Mouse (Mus musculus) adrenal gland, postnatal 10 days (tissue): Measurements from ENCODE around the gene Gnat1. TPM values are rescaled to one million over a fixed set of nuclear protein-coding genes. Genes with fewer than 3 reads are reported as not detected.

Experiments
- DNase-seq: peaks from one replicate; pipeline ENCODE4 v3.0.0; 2021; ENCODE audit warnings: mixed read lengths
- total RNA-seq, 2 experiments: library from RNA; stranded (reverse); gene quantifications; 2 replicates each; pipeline ENCODE4 v1.2.3; 2021

Gene Gnat1
- total RNA-seq, 2 experiments from 2014 or later = 0.33 to 0.42 TPM

DNA sequence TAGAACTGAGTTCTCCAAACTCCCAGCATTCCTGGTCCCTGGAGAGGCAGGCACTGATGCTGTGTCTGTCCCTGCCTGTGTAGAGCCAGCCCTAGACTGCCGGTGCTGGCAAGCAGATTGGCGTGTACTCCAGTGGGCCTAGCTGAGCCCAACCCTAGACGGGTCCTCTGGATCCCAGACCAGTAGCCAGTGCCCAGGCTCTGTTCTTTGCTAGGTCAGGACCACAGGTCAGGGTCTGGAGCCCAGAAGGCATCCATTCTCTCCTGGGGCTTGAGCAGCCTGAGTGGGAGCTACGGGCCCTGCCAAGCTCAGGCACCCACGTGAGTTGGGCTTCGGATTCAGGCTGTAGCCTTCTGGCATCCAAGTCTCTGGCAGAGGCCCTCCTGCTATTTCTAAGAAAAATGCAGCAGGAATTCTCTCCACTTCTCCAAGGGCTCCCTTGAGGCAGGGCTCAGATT lies 20.6 kb upstream of the Gnat1 start:
- DNase-seq = peak; percentile 57

DNA sequence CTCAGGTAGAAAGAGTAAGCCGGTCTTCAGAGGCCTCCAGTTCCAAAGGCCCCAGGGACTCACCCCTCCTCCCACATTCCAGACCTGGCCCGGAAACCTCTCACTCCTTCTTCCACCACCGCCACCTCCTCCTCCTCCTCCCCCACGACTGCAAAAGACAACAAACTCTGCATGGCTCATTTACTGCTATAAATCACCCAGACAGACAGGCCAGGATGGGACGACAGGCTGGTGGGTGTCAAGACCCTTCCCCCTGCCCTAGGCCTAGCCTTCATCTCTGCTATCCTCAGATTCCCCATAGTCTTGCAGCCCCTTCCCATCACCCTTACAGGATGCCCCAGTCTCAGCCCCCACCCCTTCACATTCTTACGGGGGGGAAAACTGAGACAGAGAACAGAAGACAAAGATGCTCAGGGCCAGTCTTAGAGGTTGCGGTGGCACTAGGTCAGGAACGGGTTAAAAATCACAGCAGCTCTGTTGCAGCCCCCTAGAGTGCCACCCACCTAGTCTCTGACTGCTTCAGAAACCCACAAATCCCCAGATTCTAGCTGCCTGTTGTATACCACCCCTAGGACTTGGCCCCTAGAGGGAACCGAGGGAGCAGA lies 20.0 kb upstream of the Gnat1 start:
- no peak for DNase-seq

GRCm38 (mm10) chr9:107698611-107699190 lies 19.2 kb upstream of the Gnat1 start:
- no peak for DNase-seq

DNA sequence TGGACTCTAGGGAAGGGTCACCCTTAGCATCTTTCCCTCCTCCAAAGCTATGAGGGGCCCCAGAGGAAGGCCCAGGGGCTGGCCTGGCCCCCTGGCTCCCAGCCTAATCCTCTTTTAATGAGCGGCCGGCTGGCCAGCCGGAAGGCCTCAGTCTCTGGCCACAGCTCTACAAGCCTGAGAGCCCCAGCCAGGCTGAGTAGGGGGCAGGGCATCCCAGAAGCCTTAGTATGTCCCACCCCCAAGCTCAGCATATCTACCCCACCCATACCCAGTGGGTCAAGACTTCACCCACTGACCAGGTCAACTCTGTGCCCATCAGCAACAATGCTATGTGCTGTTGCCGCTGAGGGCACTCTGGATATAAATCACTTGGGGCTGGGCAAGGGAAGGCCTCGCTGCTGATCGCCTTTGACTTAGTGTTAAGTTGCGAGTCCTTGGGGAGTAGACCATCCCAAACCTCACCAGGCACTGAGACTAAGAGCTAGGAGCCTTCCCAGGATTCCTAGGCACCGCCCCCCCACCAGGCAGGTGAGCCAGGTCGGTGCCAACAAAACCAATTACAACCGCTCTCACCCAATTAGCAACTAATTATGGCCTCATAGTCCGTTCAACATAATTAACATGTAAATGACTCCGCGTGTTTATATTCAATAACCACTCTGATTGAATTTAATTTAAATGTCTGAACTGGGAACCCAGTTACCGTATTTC lies 18.5 kb upstream of the Gnat1 start:
- DNase-seq = peak; percentile 22

- DNase-seq = peak; percentile 27
Observed at GRCm38 (mm10) chr9:107696845-107697610, 17.5 kb upstream of the Gnat1 start.

GRCm38 (mm10) chr9:107696106-107696479 lies 16.6 kb upstream of the Gnat1 start:
- DNase-seq = no peak

- DNase-seq = peak; percentile 19
Observed at GRCm38 (mm10) chr9:107695441-107696105, 16.1 kb upstream of the Gnat1 start.

DNA sequence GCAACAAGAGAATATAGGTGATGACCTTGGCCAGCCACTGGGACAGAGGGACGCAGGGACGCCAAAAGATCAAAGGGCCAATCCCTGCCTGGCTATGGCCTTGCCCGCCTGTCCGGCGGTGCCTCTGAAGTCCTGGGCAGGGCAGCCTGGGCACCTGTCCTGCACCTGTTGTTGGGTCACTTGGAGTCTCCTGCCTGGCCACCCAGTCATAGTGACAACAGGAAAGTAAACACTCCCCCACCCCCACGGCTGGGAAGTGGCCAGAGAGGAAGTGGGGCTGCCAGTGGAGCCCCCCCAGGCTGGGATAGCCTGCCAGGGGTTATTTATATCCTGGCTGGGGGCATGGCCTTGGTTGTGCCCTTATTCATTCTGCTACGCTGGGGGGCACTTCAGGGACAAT lies 15.1 kb upstream of the Gnat1 start:
- peak; percentile 49 for DNase-seq

DNA sequence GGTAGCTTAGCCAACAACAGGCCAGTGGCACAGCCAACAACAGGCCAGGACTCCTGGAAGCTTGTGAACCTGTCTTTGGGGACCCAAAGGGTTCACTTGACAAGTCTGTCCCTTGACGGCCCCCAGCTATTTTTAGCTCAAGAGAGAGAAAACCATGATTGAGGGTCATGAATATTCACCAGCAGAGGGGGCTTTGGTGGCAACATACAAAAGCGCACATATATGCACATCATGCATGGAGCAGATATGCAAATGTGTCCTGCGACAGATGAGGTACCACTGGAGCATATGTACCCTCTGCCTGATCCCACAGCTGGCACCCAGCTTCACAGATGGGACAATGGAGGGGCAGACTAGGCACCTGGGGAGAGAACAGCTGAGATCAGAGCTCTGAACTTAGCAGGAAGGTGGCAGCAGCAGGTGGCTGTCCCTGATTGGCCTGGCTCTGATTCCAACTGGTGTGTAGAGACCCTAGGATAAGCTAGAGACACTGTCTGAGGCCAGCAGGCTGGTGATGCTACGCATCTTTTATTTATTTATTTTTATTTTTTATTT lies 14.0 kb upstream of the Gnat1 start:
- no peak for DNase-seq

DNA sequence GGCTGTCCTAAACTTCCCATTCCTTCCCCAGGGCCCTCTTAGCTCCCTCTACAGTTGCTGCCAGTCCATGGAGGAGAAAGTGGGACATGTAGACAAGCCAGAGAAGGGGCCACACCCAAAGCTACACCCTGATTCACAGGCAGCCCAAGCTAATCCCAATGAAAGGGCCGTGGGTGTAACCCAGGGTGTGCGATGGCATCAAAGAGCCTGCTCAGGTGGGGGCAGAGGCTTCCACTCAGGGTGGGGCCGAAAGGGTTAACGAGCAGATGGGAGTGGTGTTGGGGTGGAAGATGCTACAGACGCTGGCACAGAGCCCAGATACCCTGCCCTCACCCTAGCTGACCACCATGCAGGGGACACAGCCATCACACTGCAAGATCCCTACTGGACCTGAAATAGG lies 13.3 kb upstream of the Gnat1 start:
- no peak for DNase-seq

DNA sequence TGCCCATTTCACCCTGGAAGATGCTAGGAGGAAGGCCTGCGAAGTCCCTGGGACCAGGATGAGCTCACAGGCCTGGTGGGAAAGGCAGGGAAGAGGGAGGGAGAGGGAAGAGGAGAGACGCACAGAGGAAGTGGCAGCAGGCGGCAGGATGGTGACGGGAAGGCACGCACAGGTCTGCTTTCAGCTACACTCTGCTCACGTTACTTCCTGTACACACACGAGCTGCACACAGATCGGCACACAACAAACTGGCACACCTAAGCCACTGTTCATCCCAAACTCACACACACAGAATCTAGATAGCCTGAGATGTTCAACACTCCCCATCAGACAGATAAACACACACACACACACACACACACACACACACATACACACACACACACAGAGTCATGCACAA lies 10.9 kb upstream of the Gnat1 start:
- DNase-seq = no peak

GRCm38 (mm10) chr9:107688939-107689338 lies 9.4 kb upstream of the Gnat1 start:
- DNase-seq = no peak

DNA sequence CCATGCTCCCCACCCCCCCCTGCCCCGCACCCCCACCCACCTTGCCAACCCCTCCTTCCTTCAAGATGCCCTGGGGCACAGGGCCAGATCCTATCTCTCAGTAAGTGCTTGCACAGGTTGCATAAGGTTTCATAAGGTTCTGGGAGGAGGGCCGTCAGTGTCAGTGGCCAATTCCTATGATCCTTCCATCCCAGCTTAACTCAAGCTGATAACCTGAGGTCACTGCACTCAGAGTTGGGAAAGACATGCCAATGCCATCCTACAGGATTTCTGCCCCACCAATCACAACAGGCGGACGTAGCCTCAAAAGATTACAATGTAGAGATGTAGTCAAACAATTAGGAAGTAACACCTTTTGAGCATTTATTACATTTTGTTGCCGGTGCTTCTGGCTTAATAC lies 8.9 kb upstream of the Gnat1 start:
- DNase-seq = no peak

- peak; percentile 80 for DNase-seq
Observed at GRCm38 (mm10) chr9:107685231-107685981, 5.9 kb upstream of the Gnat1 start.

DNA sequence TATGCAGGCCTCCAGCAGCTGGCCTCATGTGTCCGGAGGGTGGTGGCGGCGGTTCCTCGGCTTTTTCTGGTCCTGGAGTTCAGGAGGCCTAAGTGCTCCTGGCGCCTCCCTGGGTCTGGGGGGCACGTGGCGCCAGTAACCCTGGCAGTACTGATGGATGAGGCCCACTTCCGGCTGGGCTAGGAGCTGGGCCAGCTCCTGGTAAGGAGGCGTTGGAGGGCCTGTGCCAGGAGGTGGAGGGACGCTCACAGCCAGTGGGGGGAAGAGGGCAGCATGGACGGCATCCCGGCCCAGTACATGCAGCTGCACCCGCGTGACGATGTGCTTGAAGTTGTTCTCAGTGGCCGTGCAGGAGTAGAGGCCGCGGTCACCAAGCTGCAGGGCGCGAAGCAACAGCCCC lies 2.9 kb upstream of the Gnat1 start:
- DNase-seq = no peak

- DNase-seq = no peak
Observed at GRCm38 (mm10) chr9:107678861-107679260, 651 bp downstream of the Gnat1 start.

DNA sequence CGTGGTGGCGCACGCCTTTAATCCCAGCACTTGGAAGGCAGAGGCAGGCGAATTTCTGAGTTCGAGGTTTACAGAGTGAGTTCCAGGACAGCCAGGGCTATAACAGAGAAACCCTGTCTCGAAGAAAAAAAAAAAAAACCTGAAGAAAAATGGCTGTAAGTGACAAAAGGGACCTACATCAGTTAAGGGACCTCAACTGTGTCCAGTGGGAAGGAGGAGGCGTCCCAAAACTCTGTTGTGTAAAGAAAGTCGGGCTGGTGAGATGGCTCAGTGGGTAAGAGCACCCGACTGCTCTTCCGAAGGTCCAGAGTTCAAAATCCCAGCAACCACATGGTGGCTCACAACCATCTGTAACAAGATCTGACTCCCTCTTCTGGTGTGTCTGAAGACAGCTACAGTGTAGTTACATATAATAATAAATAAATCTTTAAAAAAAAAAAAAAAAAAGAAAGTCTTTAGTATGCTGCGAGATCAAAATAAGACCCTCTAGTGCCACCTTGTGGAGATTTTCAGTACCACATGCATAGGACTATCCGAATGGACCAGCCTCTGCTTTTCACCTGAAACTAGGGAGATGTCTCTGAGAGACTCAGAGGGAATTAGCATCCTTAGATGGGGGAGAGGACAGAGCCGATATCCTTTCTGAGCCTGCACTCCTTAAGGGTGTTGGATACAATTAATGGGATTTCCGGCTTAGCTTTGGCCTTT lies 1.5 kb downstream of the Gnat1 start:
- peak; percentile 85 for DNase-seq

DNA sequence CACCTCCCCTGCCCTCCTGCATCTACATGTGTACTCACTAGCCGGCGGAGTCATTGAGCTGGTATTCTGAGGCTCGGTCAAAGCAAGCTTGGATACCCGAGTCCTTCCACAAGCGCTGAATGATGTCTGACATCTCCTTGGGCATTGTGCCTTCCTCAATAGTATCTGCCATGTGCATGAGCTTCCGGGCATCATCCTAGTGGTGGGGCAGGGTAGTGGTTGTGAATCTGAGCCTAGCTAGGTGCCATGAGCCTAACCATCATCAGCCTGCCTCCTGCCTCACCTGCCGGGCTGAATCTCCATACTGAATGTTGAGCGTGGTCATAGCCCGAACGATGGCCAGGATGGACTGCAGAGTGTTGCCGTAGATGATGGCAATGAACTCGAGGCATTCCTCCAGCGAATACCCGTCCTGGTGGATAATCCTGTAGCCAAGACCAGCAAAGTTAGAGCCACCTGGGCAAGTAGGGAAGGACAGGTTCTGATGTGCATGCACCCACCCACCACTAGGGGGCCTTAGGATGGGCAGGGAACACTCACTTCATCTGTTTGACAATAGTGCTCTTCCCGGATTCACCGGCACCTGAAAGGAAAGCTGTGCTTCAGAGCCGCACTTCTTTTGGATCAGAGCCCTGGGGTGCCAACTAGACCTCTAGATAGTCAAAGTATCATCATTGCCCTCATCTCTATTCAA lies 2.3 kb downstream of the Gnat1 start:
- DNase-seq = peak; percentile 54

DNA sequence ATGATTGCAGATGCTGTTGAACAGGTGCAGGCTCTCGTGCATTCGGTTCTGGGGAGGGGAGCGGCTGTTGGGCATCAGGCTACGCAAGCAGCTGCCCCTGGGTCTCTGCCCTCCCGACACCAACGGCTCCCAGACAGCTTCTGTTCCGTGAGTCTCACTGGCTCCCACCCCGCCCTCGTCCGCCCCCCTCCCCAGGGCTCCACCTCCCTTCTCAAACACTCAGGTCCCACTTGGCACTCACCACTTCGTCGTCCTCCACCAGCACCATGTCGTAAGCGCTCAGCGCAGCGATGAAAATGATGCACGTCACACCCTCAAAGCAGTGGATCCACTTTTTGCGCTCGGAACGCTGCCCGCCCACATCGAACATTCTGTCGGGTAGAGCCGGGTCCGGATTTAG lies 3.2 kb downstream of the Gnat1 start:
- peak; percentile 22 for DNase-seq
